Mouse (Mus musculus): ENCODE measurements around the gene Ttll9.

GRCm38 (mm10) chr2:153026052-153026451, 63.8 kb downstream of the Ttll9 start:
- TF ChIP-seq CTCF (IDR thresholded peaks at IDR 0.05; ENCODE audit: borderline replicate concordance, extremely low read depth, insufficient read depth, insufficient read length), result no peak
- no peak for TF ChIP-seq POLR2A (IDR thresholded peaks at IDR 0.05; ENCODE audit: borderline replicate concordance, extremely low read depth, insufficient read depth, insufficient read length, poor library complexity, severe bottlenecking)

All from brain, embryonic 14.5 days (tissue).